Mouse (Mus musculus) 416B (cell line): Measurements from ENCODE around the gene Rab3a.
A peak's percentile ranks its signal among the peaks of the same experiment; 100 is the strongest.

ENCODE experiments used
- DNase-seq: peaks from one replicate; pipeline ENCODE4 v3.0.0; 2011; ENCODE audit warnings: low read depth

Gene Rab3a

GRCm38 (mm10) chr8:70742176-70742575 lies 12.3 kb upstream of the Rab3a start:
- DNase-seq, result no peak

GRCm38 (mm10) chr8:70742981-70743655 lies 11.4 kb upstream of the Rab3a start:
- peak; percentile 36 for DNase-seq

DNA sequence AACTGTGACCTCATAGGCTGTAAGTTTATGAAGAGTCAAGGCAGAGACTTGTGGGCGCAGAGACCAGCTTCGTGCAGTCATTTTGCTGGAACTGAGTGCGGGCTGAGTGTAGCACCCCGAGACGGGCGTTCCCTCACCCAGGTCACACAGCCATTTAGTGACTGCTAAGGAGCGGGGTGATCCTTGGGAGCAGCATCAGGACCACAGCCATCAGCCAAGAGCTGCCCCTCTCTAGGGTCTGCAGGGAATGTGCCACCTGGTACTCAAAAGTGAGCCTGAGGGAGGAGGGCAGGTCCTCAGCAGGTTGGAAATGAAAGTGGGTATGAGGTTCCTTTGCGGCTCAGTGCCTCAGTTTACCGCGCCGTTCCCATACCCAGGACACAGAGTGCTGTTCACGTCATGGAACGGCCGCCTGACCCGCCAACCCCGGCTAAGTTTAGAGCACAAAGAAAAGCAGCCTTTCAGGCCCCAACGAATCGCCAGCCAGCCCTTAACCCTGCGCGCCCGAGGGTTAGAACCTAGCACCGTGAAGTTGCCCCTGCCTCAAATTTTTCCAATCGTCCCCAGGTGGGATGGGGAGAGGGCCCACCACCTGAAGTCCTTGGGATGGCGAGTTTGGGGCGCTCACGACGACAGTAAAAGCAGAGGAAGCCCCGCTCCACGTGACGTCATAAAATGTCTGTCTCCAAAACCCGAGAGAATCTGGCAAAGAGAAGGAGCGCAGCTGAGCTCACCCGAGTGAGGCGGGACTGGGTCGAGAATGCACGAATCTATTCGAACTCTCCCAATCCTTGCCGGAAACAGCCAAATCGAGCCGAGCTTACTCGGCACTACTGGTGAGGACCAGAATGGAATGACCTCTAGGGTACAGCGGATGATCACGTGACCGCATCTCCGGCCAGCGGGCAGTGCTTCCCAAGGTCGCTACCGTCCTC lies 10.6 kb upstream of the Rab3a start:
- no peak for DNase-seq

GRCm38 (mm10) chr8:70744806-70745205 lies 9.7 kb upstream of the Rab3a start:
- no peak for DNase-seq

GRCm38 (mm10) chr8:70745691-70746220 lies 8.7 kb upstream of the Rab3a start:
- no peak for DNase-seq

DNA sequence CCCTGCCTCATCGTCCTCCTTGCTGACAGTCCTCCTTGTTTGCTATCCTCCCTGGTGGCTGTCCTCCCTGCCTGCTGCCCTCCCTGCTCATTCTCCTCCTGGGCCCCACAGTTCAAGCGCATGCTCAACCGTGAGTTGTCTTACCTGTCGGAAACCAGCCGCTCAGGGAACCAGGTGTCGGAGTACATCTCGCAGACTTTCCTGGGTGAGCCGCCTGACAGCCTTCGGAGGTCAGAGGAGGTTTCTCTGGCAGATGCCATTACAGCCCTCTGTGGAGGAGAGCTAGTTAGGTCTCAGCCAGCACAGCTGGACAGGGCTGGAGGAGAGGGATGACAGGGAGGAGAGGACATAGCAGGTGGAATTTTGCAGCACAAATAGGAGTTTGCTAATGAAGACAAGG lies 7.8 kb upstream of the Rab3a start:
- no peak for DNase-seq

DNA sequence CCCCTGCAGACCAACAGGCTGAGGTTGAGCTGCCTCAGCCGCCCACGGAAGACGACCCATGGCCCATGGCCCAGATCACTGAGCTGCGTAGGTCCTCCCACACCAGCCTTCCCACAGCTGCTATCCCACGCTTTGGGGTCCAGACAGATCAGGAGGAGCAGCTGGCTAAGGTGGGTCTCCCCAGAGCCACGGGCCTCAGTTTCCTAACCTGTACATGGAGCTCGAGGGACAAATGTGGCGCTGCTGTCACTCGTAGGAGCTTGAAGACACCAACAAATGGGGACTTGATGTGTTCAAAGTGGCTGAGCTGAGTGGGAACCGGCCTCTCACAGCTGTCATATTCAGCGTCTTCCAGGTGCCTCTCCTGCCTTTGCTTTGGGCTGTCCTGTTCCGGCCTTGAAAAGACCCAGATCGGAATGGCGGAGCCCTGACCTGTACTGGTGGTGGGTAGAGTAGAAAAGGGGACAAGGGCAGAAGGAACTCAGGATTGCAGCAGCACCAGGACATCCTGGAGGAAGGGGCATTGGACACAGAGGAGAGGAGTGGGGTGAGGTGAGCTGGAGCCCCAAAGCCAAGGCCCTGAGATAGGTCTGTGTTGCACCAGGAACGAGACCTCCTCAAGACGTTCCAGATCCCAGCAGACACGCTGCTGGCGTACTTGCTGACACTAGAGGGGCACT lies 7.1 kb upstream of the Rab3a start:
- DNase-seq, result no peak

GRCm38 (mm10) chr8:70748246-70749096 lies 6.0 kb upstream of the Rab3a start:
- DNase-seq, result no peak

DNA sequence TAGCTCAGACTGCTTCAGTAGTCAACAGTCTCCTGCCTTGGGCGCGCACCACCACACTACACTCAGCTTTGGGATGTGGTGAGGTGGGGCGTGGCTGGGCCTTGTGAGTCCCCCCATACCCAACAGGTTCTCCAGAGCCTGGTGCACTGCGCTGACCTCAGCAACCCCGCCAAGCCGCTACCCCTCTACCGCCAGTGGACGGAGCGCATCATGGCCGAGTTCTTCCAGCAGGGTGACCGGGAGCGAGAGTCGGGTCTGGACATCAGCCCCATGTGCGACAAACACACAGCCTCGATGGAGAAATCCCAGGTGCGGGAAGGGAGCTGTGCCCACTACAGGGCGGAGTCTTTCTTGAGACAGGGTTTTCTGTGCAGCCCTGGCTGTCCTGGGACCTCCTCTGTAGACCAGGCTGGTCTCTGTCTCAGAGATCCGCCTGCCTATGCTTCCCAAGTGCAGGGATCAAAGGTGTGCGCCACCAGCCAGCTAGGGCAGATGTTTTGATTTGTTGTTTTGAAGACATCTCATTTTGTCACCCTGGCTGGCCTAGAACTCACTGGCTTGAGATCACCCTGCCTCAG lies 5.3 kb upstream of the Rab3a start:
- no peak for DNase-seq

- no peak for DNase-seq
Observed at GRCm38 (mm10) chr8:70750128-70750680, 4.3 kb upstream of the Rab3a start.

- DNase-seq, result peak; percentile 81
Observed at GRCm38 (mm10) chr8:70752000-70752764, 2.3 kb upstream of the Rab3a start.

DNA sequence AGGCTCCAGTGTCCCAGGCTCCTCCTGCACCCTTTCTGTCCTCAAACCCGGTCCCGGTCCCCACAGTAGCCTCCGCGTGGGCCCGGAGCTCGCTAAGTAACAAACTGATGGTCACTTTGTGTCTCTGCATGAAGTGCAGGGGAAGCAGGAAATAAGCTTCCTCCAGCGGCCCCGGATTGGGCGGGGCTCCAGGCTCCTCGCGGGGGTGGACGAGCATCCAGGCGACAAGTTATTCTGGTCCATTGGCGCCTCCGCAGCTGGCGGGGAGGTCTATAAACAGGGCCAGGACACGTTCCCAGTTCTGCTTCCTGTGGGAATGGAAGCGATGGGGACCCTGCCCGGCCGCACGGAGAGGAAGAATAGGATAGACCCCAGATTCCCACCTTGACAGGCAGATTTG lies 1.3 kb upstream of the Rab3a start:
- peak; percentile 79 for DNase-seq

GRCm38 (mm10) chr8:70754871-70755660 lies 587 bp downstream of the Rab3a start:
- peak; percentile 71 for DNase-seq

DNA sequence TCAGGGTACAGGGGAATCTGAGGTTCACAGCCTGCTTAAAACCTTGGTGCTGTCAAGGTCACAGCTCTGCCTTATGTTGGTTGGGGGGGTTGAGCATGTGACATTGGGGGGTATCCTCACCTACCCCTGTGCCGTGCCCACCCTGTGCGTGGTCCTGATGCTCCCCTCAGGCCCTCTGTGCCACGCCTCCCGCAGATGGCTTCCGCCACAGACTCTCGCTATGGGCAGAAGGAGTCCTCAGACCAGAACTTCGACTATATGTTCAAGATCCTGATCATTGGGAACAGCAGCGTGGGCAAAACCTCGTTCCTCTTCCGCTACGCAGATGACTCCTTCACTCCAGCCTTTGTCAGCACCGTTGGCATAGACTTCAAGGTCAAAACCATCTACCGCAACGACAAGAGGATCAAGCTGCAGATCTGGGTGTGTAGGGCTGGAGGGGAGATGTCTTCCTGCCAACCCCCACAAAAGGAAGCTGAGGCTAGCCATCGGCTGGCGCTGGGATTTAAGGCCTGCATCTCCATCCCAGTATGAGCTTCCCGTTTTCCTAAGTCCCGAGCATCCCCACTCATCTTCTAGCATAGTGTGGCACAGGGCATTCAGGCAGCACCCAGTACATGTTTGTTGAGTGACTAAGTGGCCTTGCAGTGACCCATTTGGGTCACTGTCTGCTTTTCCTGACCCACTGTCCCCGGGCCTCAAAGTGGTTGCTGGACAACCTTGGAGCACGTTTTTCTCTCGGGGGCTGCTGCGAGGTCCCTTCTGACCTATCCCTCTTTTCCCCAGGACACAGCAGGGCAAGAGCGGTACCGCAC lies 1.4 kb downstream of the Rab3a start:
- peak; percentile 76 for DNase-seq

GRCm38 (mm10) chr8:70756476-70757040 lies 2.1 kb downstream of the Rab3a start:
- DNase-seq, result no peak

DNA sequence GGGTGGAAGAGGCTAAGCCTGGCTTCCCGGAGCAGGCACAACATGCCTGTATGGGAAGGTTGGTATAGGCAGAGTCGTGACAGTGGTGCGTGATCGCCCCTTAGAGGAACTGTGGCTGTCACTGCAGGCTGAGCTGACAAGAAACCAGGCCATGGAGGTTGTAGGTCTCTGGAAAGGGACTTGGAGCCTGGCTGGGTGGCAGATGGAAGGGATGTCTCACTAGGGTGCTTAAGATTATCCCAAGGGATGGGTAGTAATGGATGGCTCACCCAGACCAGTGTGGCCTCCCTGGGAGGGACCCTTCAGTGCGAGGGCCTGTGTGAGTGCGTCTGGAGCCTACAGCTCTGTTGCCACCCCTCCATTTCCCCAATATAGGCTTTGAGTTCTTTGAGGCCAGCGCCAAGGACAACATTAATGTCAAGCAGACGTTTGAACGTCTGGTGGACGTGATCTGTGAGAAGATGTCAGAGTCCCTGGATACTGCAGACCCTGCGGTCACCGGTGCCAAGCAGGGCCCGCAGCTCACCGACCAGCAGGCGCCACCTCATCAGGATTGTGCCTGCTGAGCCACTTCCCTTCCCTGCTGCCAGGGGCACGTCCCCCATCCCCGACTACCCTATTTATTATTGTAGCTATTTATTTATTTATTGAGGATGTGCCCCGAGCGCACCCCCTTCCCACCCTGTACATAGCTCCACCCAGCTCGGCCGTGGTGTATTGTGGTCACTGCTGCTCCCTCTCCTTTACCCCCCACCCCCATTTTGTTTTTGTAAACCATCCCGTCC lies 3.2 kb downstream of the Rab3a start:
- peak; percentile 67 for DNase-seq

DNA sequence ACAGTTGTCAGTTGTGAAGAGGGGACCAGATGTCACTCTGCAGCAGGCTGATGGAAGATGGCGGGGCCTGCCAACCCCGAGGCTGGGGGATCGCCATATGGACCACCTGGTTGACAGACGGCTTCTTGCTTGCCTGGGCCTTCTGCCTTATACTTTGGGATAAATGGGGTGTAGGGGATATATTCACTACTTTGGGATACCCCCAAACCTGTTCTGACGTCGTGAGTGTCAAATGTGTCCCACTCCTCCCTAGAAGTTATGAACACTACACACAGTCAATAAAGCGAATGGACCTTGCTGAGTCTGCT lies 3.8 kb downstream of the Rab3a start:
- no peak for DNase-seq
